Mouse (Mus musculus): ENCODE results near the gene Uhrf1bp1. TPM values are rescaled to one million over a fixed set of nuclear protein-coding genes. Genes with fewer than 3 reads are reported as not detected.
"Not testable (repeated sequence)": the region's sequence is repeated elsewhere in the genome, so short reads cannot be mapped to it uniquely, and the experiment has no call there.

The Uhrf1bp1 gene
- polyA plus RNA-seq, 1 experiment, result 16.4 TPM

- peak overlapping the region; percentile 94 for H3K4me2 ChIP-seq (ENCODE audit: low read depth)
- no peaks in the 10 kb centered on the region for H3K27me3 ChIP-seq (ENCODE audit: control insufficient read depth, insufficient read depth, insufficient read length)
- H3K4me3 ChIP-seq, result peak overlapping the region; percentile 31
- no peaks in the 10 kb centered on the region for H3K79me2 ChIP-seq (ENCODE audit: control insufficient read depth, insufficient read depth)
- no peaks in the 10 kb centered on the region for H3K36me3 ChIP-seq (ENCODE audit: control insufficient read depth, insufficient read depth)
- no peak overlapping the region for H3ac ChIP-seq (ENCODE audit: control insufficient read depth, insufficient read length)
- no peak for TF ChIP-seq TCF3 (IDR thresholded peaks at IDR 0.05; ENCODE audit: insufficient read length, low read depth)
- TF ChIP-seq USF1 (IDR thresholded peaks at IDR 0.05; ENCODE audit: low read depth), result no peak
- no peak for TF ChIP-seq MYOD1 (IDR thresholded peaks at IDR 0.05; ENCODE audit: control insufficient read depth in 1 of 3, insufficient read length in 2 of 3, low read depth in 2 of 3)
- peak; percentile 47 for TF ChIP-seq POLR2A (IDR thresholded peaks at IDR 0.05; ENCODE audit: insufficient read length, low read depth)
These were observed 30.0 kb upstream of the Uhrf1bp1 start for GRCm38 (mm10) chr17:27825984-27826905.

GRCm38 (mm10) chr17:27826908-27827383 lies 29.3 kb upstream of the Uhrf1bp1 start:
- H3ac ChIP-seq (ENCODE audit: control insufficient read depth, insufficient read length), result no peak overlapping the region
- no peaks in the 10 kb centered on the region for H3K79me2 ChIP-seq (ENCODE audit: control insufficient read depth, insufficient read depth)
- H3K4me2 ChIP-seq (ENCODE audit: low read depth), result peak overlapping the region; percentile 94
- H3K4me3 ChIP-seq, result peak overlapping the region; percentile 31
- no peaks in the 10 kb centered on the region for H3K27me3 ChIP-seq (ENCODE audit: control insufficient read depth, insufficient read depth, insufficient read length)
- TF ChIP-seq POLR2A (IDR thresholded peaks at IDR 0.05; ENCODE audit: insufficient read length, low read depth), result peak; percentile 65
- no peak for TF ChIP-seq REST (IDR thresholded peaks at IDR 0.05; ENCODE audit: insufficient read depth, insufficient read length)
- no peak for TF ChIP-seq E2F4 (IDR thresholded peaks at IDR 0.05; ENCODE audit: insufficient read depth)
- no peak for TF ChIP-seq SRF (IDR thresholded peaks at IDR 0.05; ENCODE audit: control insufficient read depth, insufficient read length, low read depth)
- TF ChIP-seq POLR2AphosphoS2 (IDR thresholded peaks at IDR 0.05; ENCODE audit: insufficient read length, low read depth), result peak; percentile 77
- no peaks in the 10 kb centered on the region for H3K36me3 ChIP-seq (ENCODE audit: control insufficient read depth, insufficient read depth)

- no peak overlapping the region for H3ac ChIP-seq (ENCODE audit: control insufficient read depth, insufficient read length)
- H3K79me2 ChIP-seq (ENCODE audit: control insufficient read depth, insufficient read depth), result no peaks in the 10 kb centered on the region
- peak overlapping the region; percentile 94 for H3K4me2 ChIP-seq (ENCODE audit: low read depth)
- H3K27me3 ChIP-seq (ENCODE audit: control insufficient read depth, insufficient read depth, insufficient read length), result no peaks in the 10 kb centered on the region
- TF ChIP-seq USF1 (IDR thresholded peaks at IDR 0.05; ENCODE audit: low read depth) (no peak), SRF (IDR thresholded peaks at IDR 0.05; ENCODE audit: control insufficient read depth, insufficient read length, low read depth) (no peak), REST (IDR thresholded peaks at IDR 0.05; ENCODE audit: insufficient read depth, insufficient read length) (no peak), POLR2A (IDR thresholded peaks at IDR 0.05; ENCODE audit: insufficient read length, low read depth) (no peak), MYOD1 (IDR thresholded peaks at IDR 0.05; ENCODE audit: control insufficient read depth in 1 of 3, insufficient read length in 2 of 3, low read depth in 2 of 3) (no peak), POLR2AphosphoS2 (IDR thresholded peaks at IDR 0.05; ENCODE audit: insufficient read length, low read depth) (no peak), E2F4 (IDR thresholded peaks at IDR 0.05; ENCODE audit: insufficient read depth) (no peak), TCF3 (IDR thresholded peaks at IDR 0.05; ENCODE audit: insufficient read length, low read depth) (no peak), TCF12 (IDR thresholded peaks at IDR 0.05; ENCODE audit: insufficient read depth, poor library complexity, severe bottlenecking) (no peak), CEBPB (IDR thresholded peaks at IDR 0.05; ENCODE audit: insufficient read depth, poor library complexity, severe bottlenecking) (no peak), MYOG (IDR thresholded peaks at IDR 0.05; ENCODE audit: control insufficient read depth in 1 of 3, insufficient read depth in 1 of 3, insufficient read length in 2 of 3, low read depth in 2 of 3) (no peak), MAX (IDR thresholded peaks at IDR 0.05; ENCODE audit: low read depth) (no peak)
- no peaks in the 10 kb centered on the region for H3K36me3 ChIP-seq (ENCODE audit: control insufficient read depth, insufficient read depth)
- H3K4me3 ChIP-seq, result peak overlapping the region; percentile 31
These were observed 28.7 kb upstream of the Uhrf1bp1 start for GRCm38 (mm10) chr17:27827511-27827910.

- Histone ChIP-seq H3K4me2 (ENCODE audit: low read depth) (no peak overlapping the region), H3K4me3 (no peak overlapping the region), H3K79me2 (ENCODE audit: control insufficient read depth, insufficient read depth) (no peaks in the 10 kb centered on the region), H3K36me3 (ENCODE audit: control insufficient read depth, insufficient read depth) (no peaks in the 10 kb centered on the region), H3ac (ENCODE audit: control insufficient read depth, insufficient read length) (no peak overlapping the region), H3K27me3 (ENCODE audit: control insufficient read depth, insufficient read depth, insufficient read length) (peaks cover 14% of the 10 kb centered on the region)
- no peak for TF ChIP-seq SRF (IDR thresholded peaks at IDR 0.05; ENCODE audit: control insufficient read depth, insufficient read length, low read depth)
- TF ChIP-seq POLR2A (IDR thresholded peaks at IDR 0.05; ENCODE audit: insufficient read length, low read depth), result no peak
- TF ChIP-seq CEBPB (IDR thresholded peaks at IDR 0.05; ENCODE audit: insufficient read depth, poor library complexity, severe bottlenecking), result no peak
- TF ChIP-seq REST (IDR thresholded peaks at IDR 0.05; ENCODE audit: insufficient read depth, insufficient read length), result no peak
- TF ChIP-seq USF1 (IDR thresholded peaks at IDR 0.05; ENCODE audit: low read depth), result no peak
- no peak for TF ChIP-seq MYOD1 (IDR thresholded peaks at IDR 0.05; ENCODE audit: control insufficient read depth in 1 of 3, insufficient read length in 2 of 3, low read depth in 2 of 3)
- TF ChIP-seq POLR2AphosphoS2 (IDR thresholded peaks at IDR 0.05; ENCODE audit: insufficient read length, low read depth), result no peak
- TF ChIP-seq TCF3 (IDR thresholded peaks at IDR 0.05; ENCODE audit: insufficient read length, low read depth), result no peak
- TF ChIP-seq MAX (IDR thresholded peaks at IDR 0.05; ENCODE audit: low read depth), result no peak
- TF ChIP-seq E2F4 (IDR thresholded peaks at IDR 0.05; ENCODE audit: insufficient read depth), result no peak
- no peak for TF ChIP-seq MYOG (IDR thresholded peaks at IDR 0.05; ENCODE audit: control insufficient read depth in 1 of 3, insufficient read depth in 1 of 3, insufficient read length in 2 of 3, low read depth in 2 of 3)
- no peak for TF ChIP-seq TCF12 (IDR thresholded peaks at IDR 0.05; ENCODE audit: insufficient read depth, poor library complexity, severe bottlenecking)
These were observed 25.8 kb upstream of the Uhrf1bp1 start for GRCm38 (mm10) chr17:27830411-27830810.

GRCm38 (mm10) chr17:27837850-27838249 lies 18.4 kb upstream of the Uhrf1bp1 start, which contains the start of gene Snrpc:
Snrpc (plus strand) TSS chr17:27838150.
- H3K36me3 ChIP-seq (ENCODE audit: control insufficient read depth, insufficient read depth); H3ac ChIP-seq (ENCODE audit: control insufficient read depth, insufficient read length): not testable (repeated sequence)
- H3K27me3 ChIP-seq (ENCODE audit: control insufficient read depth, insufficient read depth, insufficient read length), result peaks cover 12% of the 10 kb centered on the region
- H3K4me2 ChIP-seq (ENCODE audit: low read depth), result peak within 1 kb of the TSS; percentile 99
- H3K4me3 ChIP-seq, result peak within 1 kb of the TSS; percentile 87
- H3K79me2 ChIP-seq (ENCODE audit: control insufficient read depth, insufficient read depth), result peaks cover 14% of the 10 kb centered on the region

Measured in myocyte (in vitro differentiated cells).